Mouse (Mus musculus): ENCODE data around the gene Sept12. TPM values are rescaled to one million over a fixed set of nuclear protein-coding genes. Genes with fewer than 3 reads are reported as not detected.
A peak's percentile ranks its signal among the peaks of the same experiment; 100 is the strongest.

Sept12 gene
- polyA plus RNA-seq, 1 experiment = not detected

- TF ChIP-seq TAL1 (IDR thresholded peaks at IDR 0.05; ENCODE audit: low read length) (no peak), GATA1 (IDR thresholded peaks at IDR 0.05; ENCODE audit: low read length) (no peak)
- H3K9me3 ChIP-seq (ENCODE audit: control insufficient read depth, low read length) = no peaks in the 10 kb centered on the region
Observed at GRCm38 (mm10) chr16:4984717-4985116, 12.9 kb downstream of the Sept12 start.

GRCm38 (mm10) chr16:4979755-4980380 lies 17.8 kb downstream of the Sept12 start:
- H3K9me3 ChIP-seq (ENCODE audit: control insufficient read depth, low read length) = no peaks in the 10 kb centered on the region
- peaks cover 2% of the 10 kb centered on the region; the same call in 1 of the 2 replicates for H3K27me3 ChIP-seq (ENCODE audit: control insufficient read depth)
- H3K36me3 ChIP-seq (ENCODE audit: control insufficient read depth) = no peaks in the 10 kb centered on the region
- H3K4me3 ChIP-seq (replicated peaks) = no peak overlapping the region
- TF ChIP-seq TAL1 (IDR thresholded peaks at IDR 0.05; ENCODE audit: low read length) (no peak), GATA1 (IDR thresholded peaks at IDR 0.05; ENCODE audit: low read length) (no peak)
- peaks cover 9% of the 10 kb centered on the region for H3K4me1 ChIP-seq (ENCODE audit: control insufficient read depth)

More at GRCm38 (mm10) chr16:4984717-4985116, 12.9 kb downstream of the Sept12 start:
- Histone ChIP-seq H3K4me3 (replicated peaks) (no peak overlapping the region), H3K36me3 (ENCODE audit: control insufficient read depth) (no peaks in the 10 kb centered on the region), H3K4me1 (ENCODE audit: control insufficient read depth) (no peaks in the 10 kb centered on the region), H3K27me3 (ENCODE audit: control insufficient read depth) (no peaks in the 10 kb centered on the region)

DNA sequence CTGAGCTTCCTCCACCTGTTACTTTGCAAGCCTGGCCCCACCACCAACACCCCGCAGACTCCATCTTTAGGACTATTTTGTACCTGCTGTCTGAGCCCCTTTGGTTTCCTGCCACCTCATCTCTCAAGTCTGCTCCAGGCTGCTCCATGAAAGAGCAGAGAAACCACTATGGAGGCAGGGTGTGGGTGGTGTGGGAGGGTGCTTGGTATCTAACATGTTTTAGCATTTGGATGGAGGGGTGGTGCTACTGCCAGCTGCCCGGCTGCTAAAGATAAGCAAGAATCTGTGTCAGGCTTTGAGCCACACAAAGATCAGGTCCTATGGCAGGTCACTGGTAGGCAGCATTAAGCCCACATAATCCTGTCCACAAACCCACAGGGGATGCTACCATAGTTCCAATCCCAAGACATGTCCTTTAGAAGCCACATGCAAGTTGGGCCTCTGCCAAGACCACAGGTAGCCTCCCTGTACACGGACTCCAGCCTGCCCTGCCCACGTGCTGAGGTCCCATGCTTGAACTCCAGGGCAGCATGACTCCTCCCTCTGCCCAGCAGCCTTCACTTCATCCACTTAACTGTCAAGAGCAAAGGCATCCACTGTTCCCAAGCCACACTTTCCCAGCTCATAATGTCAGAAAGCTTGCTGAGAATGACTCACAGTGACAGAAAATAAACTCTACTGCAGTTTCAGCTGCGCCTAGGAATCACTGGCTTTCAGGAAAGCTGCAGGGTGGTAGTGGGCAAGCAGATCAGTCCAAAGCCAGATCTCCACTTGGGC lies 19.2 kb downstream of the Sept12 start:
- H3K9me3 ChIP-seq (ENCODE audit: control insufficient read depth, low read length) = no peaks in the 10 kb centered on the region
- H3K36me3 ChIP-seq (ENCODE audit: control insufficient read depth) = no peaks in the 10 kb centered on the region
- no peak overlapping the region for H3K4me3 ChIP-seq (replicated peaks)
- H3K4me1 ChIP-seq (ENCODE audit: control insufficient read depth) = peaks cover 9% of the 10 kb centered on the region
- no peak for TF ChIP-seq TAL1 (IDR thresholded peaks at IDR 0.05; ENCODE audit: low read length)
- no peak for TF ChIP-seq GATA1 (IDR thresholded peaks at IDR 0.05; ENCODE audit: low read length)
- peaks cover 2% of the 10 kb centered on the region; the same call in 1 of the 2 replicates for H3K27me3 ChIP-seq (ENCODE audit: control insufficient read depth)

- TF ChIP-seq TAL1 (IDR thresholded peaks at IDR 0.05; ENCODE audit: low read length) (no peak), GATA1 (IDR thresholded peaks at IDR 0.05; ENCODE audit: low read length) (no peak)
- no peaks in the 10 kb centered on the region for H3K9me3 ChIP-seq (ENCODE audit: control insufficient read depth, low read length)
- H3K36me3 ChIP-seq (ENCODE audit: control insufficient read depth) = no peaks in the 10 kb centered on the region
- H3K4me3 ChIP-seq (replicated peaks) = no peak overlapping the region
- peaks cover 9% of the 10 kb centered on the region for H3K4me1 ChIP-seq (ENCODE audit: control insufficient read depth)
- peaks cover 2% of the 10 kb centered on the region; the same call in 1 of the 2 replicates for H3K27me3 ChIP-seq (ENCODE audit: control insufficient read depth)
Observed at GRCm38 (mm10) chr16:4976180-4976579, 21.5 kb downstream of the Sept12 start.

- Histone ChIP-seq H3K4me1 (ENCODE audit: control insufficient read depth) (peaks cover 9% of the 10 kb centered on the region), H3K9me3 (ENCODE audit: control insufficient read depth, low read length) (no peaks in the 10 kb centered on the region), H3K4me3 (replicated peaks) (no peak overlapping the region), H3K27me3 (ENCODE audit: control insufficient read depth) (peaks cover 2% of the 10 kb centered on the region; the same call in 1 of the 2 replicates), H3K36me3 (ENCODE audit: control insufficient read depth) (no peaks in the 10 kb centered on the region)
- no peak for TF ChIP-seq GATA1 (IDR thresholded peaks at IDR 0.05; ENCODE audit: low read length)
- no peak for TF ChIP-seq TAL1 (IDR thresholded peaks at IDR 0.05; ENCODE audit: low read length)
Observed at GRCm38 (mm10) chr16:4974521-4974920, 23.1 kb downstream of the Sept12 start.

DNA sequence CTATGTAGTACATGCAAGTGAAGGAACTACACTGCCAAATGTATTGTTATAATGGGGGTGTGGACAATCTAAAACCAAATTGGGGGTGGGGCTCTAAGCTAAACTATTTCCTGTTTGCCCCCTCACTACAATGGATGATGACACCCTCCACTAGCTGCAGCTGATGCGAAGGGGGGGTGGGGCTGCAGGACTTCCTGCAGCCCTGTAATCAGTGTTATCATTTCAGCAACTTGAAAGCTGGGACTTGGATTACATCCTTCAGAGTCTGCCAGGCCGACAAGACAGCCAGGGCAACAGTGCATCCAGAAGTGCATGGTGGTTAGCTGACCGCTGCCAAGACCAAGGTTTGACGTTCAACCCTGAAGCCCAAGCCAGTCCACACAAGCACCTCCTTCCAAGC lies 26.0 kb downstream of the Sept12 start:
- TF ChIP-seq GATA1 (IDR thresholded peaks at IDR 0.05; ENCODE audit: low read length) (no peak), TAL1 (IDR thresholded peaks at IDR 0.05; ENCODE audit: low read length) (no peak)

GRCm38 (mm10) chr16:4969055-4969843 lies 28.4 kb downstream of the Sept12 start:
- no peak overlapping the region for H3K4me3 ChIP-seq (replicated peaks)
- no peaks in the 10 kb centered on the region for H3K9me3 ChIP-seq (ENCODE audit: control insufficient read depth, low read length)
- no peaks in the 10 kb centered on the region for H3K36me3 ChIP-seq (ENCODE audit: control insufficient read depth)
- no peak for TF ChIP-seq GATA1 (IDR thresholded peaks at IDR 0.05; ENCODE audit: low read length)
- 0 out of 3 replicates have a peak, but pooled peaks have one; percentile 23 for TF ChIP-seq TAL1 (IDR thresholded peaks at IDR 0.05; ENCODE audit: low read length)
- H3K4me1 ChIP-seq (ENCODE audit: control insufficient read depth) = peaks cover 10% of the 10 kb centered on the region
- H3K27me3 ChIP-seq (ENCODE audit: control insufficient read depth) = no peaks in the 10 kb centered on the region

More for the DNA sequence above, 26.0 kb downstream of the Sept12 start:
- Histone ChIP-seq H3K4me1 (ENCODE audit: control insufficient read depth) (no peaks in the 10 kb centered on the region), H3K4me3 (replicated peaks) (no peak overlapping the region), H3K9me3 (ENCODE audit: control insufficient read depth, low read length) (no peaks in the 10 kb centered on the region), H3K36me3 (ENCODE audit: control insufficient read depth) (no peaks in the 10 kb centered on the region), H3K27me3 (ENCODE audit: control insufficient read depth) (peaks cover 2% of the 10 kb centered on the region; the same call in 1 of the 2 replicates)

- Histone ChIP-seq H3K27me3 (ENCODE audit: control insufficient read depth) (no peaks in the 10 kb centered on the region), H3K4me1 (ENCODE audit: control insufficient read depth) (peaks cover 13% of the 10 kb centered on the region), H3K36me3 (ENCODE audit: control insufficient read depth) (no peaks in the 10 kb centered on the region), H3K4me3 (replicated peaks) (no peak overlapping the region), H3K9me3 (ENCODE audit: control insufficient read depth, low read length) (no peaks in the 10 kb centered on the region)
- TF ChIP-seq TAL1 (IDR thresholded peaks at IDR 0.05; ENCODE audit: low read length) (no peak), GATA1 (IDR thresholded peaks at IDR 0.05; ENCODE audit: low read length) (no peak)
Observed at GRCm38 (mm10) chr16:4968426-4968825, 29.2 kb downstream of the Sept12 start.
